Mouse (Mus musculus) adrenal gland, postnatal 10 days (tissue): ENCODE results near the gene Fkbpl. TPM values are rescaled to one million over a fixed set of nuclear protein-coding genes. Genes with fewer than 3 reads are reported as not detected.

Experiments used
- DNase-seq: peaks from one replicate; pipeline ENCODE4 v3.0.0; 2021; ENCODE audit warnings: mixed read lengths
- total RNA-seq, 2 experiments: library from RNA; stranded (reverse); gene quantifications; 2 replicates each; pipeline ENCODE4 v1.2.3; 2021

The Fkbpl gene
- total RNA-seq, 2 experiments from 2014 or later = 11.8 to 14.4 TPM

GRCm38 (mm10) chr17:34690458-34690857 lies 45.9 kb downstream of the Fkbpl start:
- DNase-seq = peak; percentile 59

DNA sequence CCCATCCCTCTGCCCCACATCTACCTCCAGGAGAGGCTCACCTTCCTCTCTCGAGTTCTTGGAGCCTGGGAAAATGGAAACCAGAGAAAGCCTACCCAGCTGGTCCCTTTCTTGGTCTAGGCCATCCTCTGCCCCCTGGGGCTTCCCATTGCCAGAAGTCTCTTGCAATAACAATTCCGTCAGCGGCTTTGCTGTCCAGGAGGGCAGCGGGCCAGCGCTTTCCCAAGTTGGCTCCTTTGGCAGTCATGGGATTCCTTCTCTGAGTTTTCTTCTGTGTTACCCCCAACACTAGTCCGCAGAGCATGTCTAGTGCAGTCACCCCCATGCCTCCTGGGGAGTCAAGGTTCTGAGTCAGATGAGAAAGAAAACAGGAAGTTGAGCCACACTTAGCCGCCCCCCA lies 48.3 kb downstream of the Fkbpl start:
- DNase-seq = peak; percentile 87

Other genes with a start within 250 kb of the Fkbpl start
- 1 to 10 TPM; 1.5 to 3.6 TPM for gene BC051142, start 245.9 kb upstream of the Fkbpl start, total RNA-seq
- gene Btnl4, start 167.4 kb upstream of the Fkbpl start, total RNA-seq = not detected
- not detected for gene Btnl6, start 127.4 kb upstream of the Fkbpl start, total RNA-seq
- gene Notch4, start 80.5 kb upstream of the Fkbpl start, total RNA-seq = 10 to 100 TPM; 34.9 to 36.3 TPM
- gene Gpsm3, start 55.0 kb upstream of the Fkbpl start, total RNA-seq = 10 to 100 TPM; 11.0 to 12.1 TPM
- gene Pbx2, start 53.5 kb upstream of the Fkbpl start, total RNA-seq = 10 to 100 TPM; 39.0 to 52.4 TPM
- 1 to 10 TPM; 2.0 to 4.3 TPM for gene Ager, start 46.9 kb upstream of the Fkbpl start, total RNA-seq
- gene Rnf5, start 41.1 kb upstream of the Fkbpl start, total RNA-seq = 10 to 100 TPM; 70.4 to 71.5 TPM
- 10 to 100 TPM; 92.7 TPM for gene Agpat1, start 40.5 kb upstream of the Fkbpl start, total RNA-seq
- gene Egfl8, start 28.8 kb upstream of the Fkbpl start, total RNA-seq = 1 to 10 TPM; 6.1 to 9.9 TPM
- gene Ppt2, start 16.3 kb upstream of the Fkbpl start, total RNA-seq = 10 to 100 TPM; 47.8 to 48.0 TPM
- gene Prrt1, start 15.2 kb upstream of the Fkbpl start, total RNA-seq = 1 to 10 TPM; 4.5 to 7.9 TPM
- 10 to 100 TPM; 37.8 to 40.1 TPM for gene Atf6b, start 2.4 kb downstream of the Fkbpl start, total RNA-seq
- 10 to 100 TPM; 40.6 to 47.3 TPM for gene Tnxb, start 25.8 kb downstream of the Fkbpl start, total RNA-seq
- gene C4b, start 99.1 kb downstream of the Fkbpl start, total RNA-seq = 100 to 1,000 TPM in 1 of 2 experiments, 10 to 100 TPM in 1; 88.4 to 156 TPM
- 1,000 to 10,000 TPM; 2,477 to 2,588 TPM for gene Cyp21a1, start 159.8 kb downstream of the Fkbpl start, total RNA-seq
- 10 to 100 TPM; 31.8 to 33.0 TPM for gene Stk19, start 192.2 kb downstream of the Fkbpl start, total RNA-seq
- 10 to 100 TPM; 45.1 to 52.2 TPM for gene Dxo, start 192.3 kb downstream of the Fkbpl start, total RNA-seq
- 10 to 100 TPM; 49.2 to 60.8 TPM for gene Skiv2l, start 205.4 kb downstream of the Fkbpl start, total RNA-seq
- 10 to 100 TPM; 44.2 to 48.4 TPM for gene Nelfe, start 205.6 kb downstream of the Fkbpl start, total RNA-seq
- gene Cfb, start 217.8 kb downstream of the Fkbpl start, total RNA-seq = 100 to 1,000 TPM; 158 to 363 TPM
- gene Zbtb12, start 234.7 kb downstream of the Fkbpl start, total RNA-seq = 10 to 100 TPM; 13.5 to 17.8 TPM
- gene Gm20547, start 237.3 kb downstream of the Fkbpl start, total RNA-seq = under 1 TPM in 1 of 2 experiments, not detected in 1; 0.21 TPM